Mouse (Mus musculus) thymus, adult 2 months (tissue): ENCODE measurements around the gene Igf2bp1. TPM values are rescaled to one million over a fixed set of nuclear protein-coding genes. Genes with fewer than 3 reads are reported as not detected.

Experiments
- DNase-seq: peaks from one replicate; pipeline ENCODE4 v3.0.0; 2021
- H3K27ac ChIP-seq: fragments of 200-500 bp; 2 replicates; pipeline ENCODE4 v1.5.1; 2012; ENCODE audit warnings: low read length, control low read depth; ENCODE audit not compliant: control insufficient read depth, insufficient read depth
- H3K27me3 ChIP-seq: fragments of 200-500 bp; 2 replicates; pipeline ENCODE4 v1.6.1; 2012; ENCODE audit warnings: mild to moderate bottlenecking, low read length, moderate library complexity, mixed read lengths; ENCODE audit not compliant: control insufficient read depth, insufficient read depth
- H3K36me3 ChIP-seq: fragments of 200-500 bp; 2 replicates; pipeline ENCODE4 v1.6.1; 2012; ENCODE audit warnings: mild to moderate bottlenecking, low read length, moderate library complexity; ENCODE audit not compliant: control insufficient read depth, insufficient read depth
- H3K4me1 ChIP-seq: fragments of 200-500 bp; replicated peaks from 2 replicates; pipeline ENCODE4 v1.6.1; 2012; ENCODE audit warnings: low read length; ENCODE audit not compliant: control insufficient read depth, insufficient read depth
- H3K4me3 ChIP-seq: fragments of 200-500 bp; 2 replicates; pipeline ENCODE4 v1.5.1; 2012; ENCODE audit warnings: mild to moderate bottlenecking, low read length, control low read depth, moderate library complexity; ENCODE audit not compliant: control insufficient read depth, insufficient read depth
- CTCF ChIP-seq: fragments of 200-500 bp; IDR thresholded peaks from 2 replicates; pipeline ENCODE4 v1.5.1; 2012; ENCODE audit warnings: mild to moderate bottlenecking, control low read depth, low read length, moderate library complexity, borderline replicate concordance; ENCODE audit not compliant: control insufficient read depth, poor library complexity, insufficient read depth; ENCODE audit errors: extremely low read depth
- POLR2A ChIP-seq: fragments of 200-500 bp; IDR thresholded peaks from 2 replicates; pipeline ENCODE4 v1.6.1; 2012; ENCODE audit warnings: mild to moderate bottlenecking, low read length, control low read depth, moderate library complexity; ENCODE audit not compliant: control insufficient read depth, poor library complexity, insufficient read depth; ENCODE audit errors: extremely low read depth
- WGBS: fragments of 180-500 bp; shearing (Covaris S2); methylation state at CpG from one replicate; pipeline ENCODE4 v1.1.7; 2018; 5-methylcytosine and 5-hydroxymethylcytosine counted together
- polyA plus RNA-seq: library from polyadenylated mRNA; depleted of rRNA; stranded (reverse); fragments of >200 nt; gene quantifications from 2 replicates; pipeline ENCODE4 v1.2.3, GENCODE M21; 2012

The Igf2bp1 gene
- polyA plus RNA-seq, 1 experiment = 0.13 TPM

DNA sequence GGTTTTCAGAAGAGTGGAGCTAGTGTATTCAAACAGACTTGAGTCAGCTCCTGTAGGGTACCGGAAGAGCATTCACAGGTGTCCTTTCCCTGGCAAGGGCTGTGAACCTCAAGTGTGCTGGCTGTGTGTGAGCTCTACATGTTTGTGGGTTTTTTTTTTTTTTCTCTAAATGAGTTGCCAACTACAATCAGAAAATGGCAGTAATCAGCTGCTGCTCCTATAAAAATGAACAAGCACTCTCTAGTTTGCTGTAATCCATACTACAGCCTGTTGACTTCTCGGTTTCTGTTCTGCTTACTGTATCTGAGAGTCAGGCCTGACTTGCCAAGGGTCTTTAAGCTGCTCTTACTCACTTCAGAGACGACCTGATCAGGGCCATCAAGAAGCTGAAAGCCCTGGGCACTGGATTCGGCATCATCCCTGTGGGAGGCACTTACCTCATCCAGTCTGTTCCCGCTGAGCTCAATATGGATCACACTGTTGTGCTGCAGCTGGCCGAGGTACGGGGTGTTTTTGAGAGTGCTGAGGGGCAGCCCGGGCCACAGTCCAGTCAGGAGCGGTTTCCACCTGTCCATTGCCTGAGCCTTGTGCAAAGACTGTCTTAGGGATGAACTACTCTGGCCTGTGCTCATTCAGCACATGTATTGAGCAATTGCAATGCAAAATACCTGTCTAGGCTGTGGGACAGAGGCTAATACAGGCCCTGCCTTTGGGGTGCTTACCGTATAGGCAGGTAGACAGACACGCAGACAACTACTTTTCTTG lies 39.2 kb upstream of the Igf2bp1 start:
- Histone ChIP-seq H3K4me1 (peaks cover 3% of the 10 kb centered on the region; the same call in 1 of the 2 replicates), H3K36me3 (peaks cover 55% of the 10 kb centered on the region), H3K4me3 (no peak overlapping the region), H3K27ac (no peak overlapping the region), H3K27me3 (no peaks in the 10 kb centered on the region)
- TF ChIP-seq CTCF (no peak), POLR2A (no peak)
- DNase-seq = no peak
- WGBS = 96% methylated on average over 11 of the region's 11 CpGs

DNA sequence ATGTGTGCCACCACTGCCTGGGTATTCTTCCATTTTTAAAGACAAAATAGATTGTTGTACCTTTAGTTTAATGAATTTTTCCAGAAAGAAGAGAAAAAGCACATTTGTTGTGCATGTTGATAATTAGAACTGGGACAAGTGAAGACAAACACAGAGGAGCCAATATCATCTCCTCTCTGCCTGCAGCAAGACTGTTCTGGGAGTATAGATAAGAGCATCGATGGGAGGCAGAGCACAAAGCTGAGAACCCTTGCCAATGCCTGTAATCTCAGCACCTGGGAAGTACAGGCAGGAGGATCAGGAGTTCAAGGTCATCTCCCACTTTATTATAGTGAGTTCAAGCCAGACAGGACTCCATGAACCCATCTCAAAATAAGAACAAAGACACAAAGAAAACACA lies 32.8 kb upstream of the Igf2bp1 start:
- TF ChIP-seq POLR2A (no peak), CTCF (no peak)
- H3K4me1 ChIP-seq = peaks cover 8% of the 10 kb centered on the region
- H3K27me3 ChIP-seq = no peaks in the 10 kb centered on the region
- no peak overlapping the region for H3K4me3 ChIP-seq
- H3K27ac ChIP-seq = no peak overlapping the region
- WGBS = 94% methylated on average over 1 of the region's 1 CpGs
- no peak for DNase-seq
- H3K36me3 ChIP-seq = peaks cover 20% of the 10 kb centered on the region

- Histone ChIP-seq H3K4me1 (peaks cover 8% of the 10 kb centered on the region), H3K4me3 (no peak overlapping the region), H3K27ac (no peak overlapping the region), H3K36me3 (peaks cover 13% of the 10 kb centered on the region), H3K27me3 (no peaks in the 10 kb centered on the region)
- TF ChIP-seq CTCF = no peak
- WGBS = 97% methylated on average over 5 of the region's 5 CpGs
- DNase-seq = no peak
These were observed 31.8 kb upstream of the Igf2bp1 start for GRCm38 (mm10) chr11:96037499-96037898.

DNA sequence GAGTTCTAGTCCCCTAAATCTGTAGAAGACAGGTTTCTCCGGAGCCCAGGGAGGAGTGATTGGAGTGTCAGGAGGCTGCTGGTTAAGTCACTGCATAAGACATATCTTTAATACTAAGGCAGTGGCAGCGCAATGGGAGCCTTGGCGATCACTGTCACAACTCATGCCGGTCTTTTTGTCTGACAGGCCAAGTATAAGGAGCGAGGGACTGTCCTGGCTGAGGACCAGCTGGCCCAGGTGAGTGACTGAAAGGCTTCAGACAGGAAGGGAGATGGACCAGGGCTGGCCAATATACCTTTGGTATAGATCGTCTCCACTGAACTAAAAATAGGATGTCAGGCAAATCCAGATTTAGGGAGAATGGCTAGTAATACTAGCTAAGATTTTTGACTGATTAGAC lies 29.4 kb upstream of the Igf2bp1 start:
- H3K36me3 ChIP-seq = peaks cover 6% of the 10 kb centered on the region
- H3K4me1 ChIP-seq = peaks cover 8% of the 10 kb centered on the region
- 9% methylated on average over 6 of the region's 6 CpGs for WGBS
- no peak for TF ChIP-seq POLR2A
- TF ChIP-seq CTCF = no peak
- H3K4me3 ChIP-seq = peak overlapping the region; percentile 74
- H3K27me3 ChIP-seq = no peaks in the 10 kb centered on the region
- no peak for DNase-seq
- H3K27ac ChIP-seq = no peak overlapping the region; the same call in 1 of the 2 replicates

GRCm38 (mm10) chr11:96034596-96035052 lies 28.9 kb upstream of the Igf2bp1 start, which contains the start of gene Snf8:
Gene Snf8, plus strand, starts transcription at chr11:96034885.
- Histone ChIP-seq H3K27ac (no peak within 1 kb of the TSS; the same call in 1 of the 2 replicates), H3K36me3 (peaks cover 6% of the 10 kb centered on the region), H3K4me3 (peak within 1 kb of the TSS; percentile 74), H3K27me3 (no peaks in the 10 kb centered on the region), H3K4me1 (peaks cover 8% of the 10 kb centered on the region)
- TF ChIP-seq CTCF (0 out of 2 replicates have a peak, but pooled peaks have one; percentile 27), POLR2A (peak; percentile 38; the same call in 1 of the 2 replicates)
- peak; percentile 94 for DNase-seq
- 2% methylated on average over 29 of the region's 29 CpGs for WGBS

DNA sequence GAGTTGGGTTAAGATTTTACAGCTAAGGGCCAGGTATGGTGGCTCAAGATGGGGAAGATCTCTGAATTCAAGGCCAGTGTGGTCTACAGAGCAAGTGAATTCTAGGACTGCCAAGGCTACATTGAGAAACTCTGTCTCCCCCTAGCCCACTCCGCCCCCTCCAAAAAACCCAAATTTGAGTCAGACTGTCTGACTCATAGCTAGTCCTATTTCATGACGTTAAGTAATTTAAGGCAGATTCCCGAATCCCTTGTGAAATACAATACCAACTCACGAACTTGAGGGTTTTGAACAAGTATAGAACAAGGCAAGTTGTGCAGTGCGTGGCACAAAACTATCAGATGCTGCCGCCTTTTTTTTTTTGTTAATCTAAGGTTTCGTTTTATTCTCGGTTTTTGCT lies 28.4 kb upstream of the Igf2bp1 start:
- Histone ChIP-seq H3K36me3 (peaks cover 3% of the 10 kb centered on the region), H3K27ac (no peak overlapping the region), H3K27me3 (no peaks in the 10 kb centered on the region), H3K4me3 (no peak overlapping the region), H3K4me1 (peaks cover 8% of the 10 kb centered on the region)
- TF ChIP-seq POLR2A (no peak), CTCF (no peak)
- DNase-seq = no peak
- 59% methylated on average over 8 of the region's 8 CpGs for WGBS
